Mouse (Mus musculus) urinary bladder, postnatal 4 days (tissue): ENCODE data around the gene 4931414P19Rik.

ENCODE experiments used
- DNase-seq, 2 experiments: peaks; one replicate each; pipeline ENCODE4 v3.0.0; 2021 to 2022; ENCODE audit warnings: low spot score in 2 of 2

Gene 4931414P19Rik

GRCm38 (mm10) chr14:54583681-54584338, 22.0 kb downstream of the 4931414P19Rik start:
- DNase-seq = peak; percentile 48 to 70

GRCm38 (mm10) chr14:54582536-54582935, 23.3 kb downstream of the 4931414P19Rik start:
- no peak for DNase-seq

GRCm38 (mm10) chr14:54579638-54580037, 26.2 kb downstream of the 4931414P19Rik start:
- no peak for DNase-seq

- no peak for DNase-seq
These were observed 27.7 kb downstream of the 4931414P19Rik start for GRCm38 (mm10) chr14:54578063-54578462.

- peak; percentile 91 for DNase-seq
These were observed 28.5 kb downstream of the 4931414P19Rik start, which contains the start of gene Ajuba for GRCm38 (mm10) chr14:54577089-54577982. Gene Ajuba (minus strand): TSS chr14:54577558.

GRCm38 (mm10) chr14:54576241-54577088, 29.3 kb downstream of the 4931414P19Rik start:
- no peak for DNase-seq

GRCm38 (mm10) chr14:54575631-54576030, 30.2 kb downstream of the 4931414P19Rik start:
- peak; percentile 85 to 88 for DNase-seq

- DNase-seq = no peak
These were observed 30.8 kb downstream of the 4931414P19Rik start for GRCm38 (mm10) chr14:54575031-54575430.

- DNase-seq = peak; percentile 67 to 70
These were observed 31.5 kb downstream of the 4931414P19Rik start for GRCm38 (mm10) chr14:54574253-54574652.

- peak; percentile 68 to 70 for DNase-seq
These were observed 32.7 kb downstream of the 4931414P19Rik start for GRCm38 (mm10) chr14:54572790-54573736.

GRCm38 (mm10) chr14:54572122-54572521, 33.7 kb downstream of the 4931414P19Rik start:
- DNase-seq = no peak

- no peak for DNase-seq
These were observed 36.1 kb downstream of the 4931414P19Rik start for GRCm38 (mm10) chr14:54569451-54570392.

- peak; percentile 56 to 80 for DNase-seq
These were observed 36.9 kb downstream of the 4931414P19Rik start for GRCm38 (mm10) chr14:54568694-54569414.

- no peak for DNase-seq
These were observed 45.1 kb downstream of the 4931414P19Rik start for GRCm38 (mm10) chr14:54560527-54561242.

GRCm38 (mm10) chr14:54557330-54557729, 48.5 kb downstream of the 4931414P19Rik start:
- no peak for DNase-seq

GRCm38 (mm10) chr14:54553975-54554769, 51.6 kb downstream of the 4931414P19Rik start, which contains the start of gene Haus4:
Gene Haus4 (minus strand): TSS chr14:54554616.
- peak; percentile 78 to 82 for DNase-seq

- no peak for DNase-seq
These were observed 52.3 kb downstream of the 4931414P19Rik start for GRCm38 (mm10) chr14:54553454-54553974.
